Mouse (Mus musculus) spleen, postnatal 36 days (tissue): ENCODE data around the gene Bckdk.
"Not testable (repeated sequence)": the region's sequence is repeated elsewhere in the genome, so short reads cannot be mapped to it uniquely, and the experiment has no call there.

Source experiments
- DNase-seq, 2 experiments: peaks; one replicate each; pipeline ENCODE4 v3.0.0; 2022; ENCODE audit warnings: low spot score in 2 of 2, mixed read lengths in 1 of 2

Bckdk gene

DNA sequence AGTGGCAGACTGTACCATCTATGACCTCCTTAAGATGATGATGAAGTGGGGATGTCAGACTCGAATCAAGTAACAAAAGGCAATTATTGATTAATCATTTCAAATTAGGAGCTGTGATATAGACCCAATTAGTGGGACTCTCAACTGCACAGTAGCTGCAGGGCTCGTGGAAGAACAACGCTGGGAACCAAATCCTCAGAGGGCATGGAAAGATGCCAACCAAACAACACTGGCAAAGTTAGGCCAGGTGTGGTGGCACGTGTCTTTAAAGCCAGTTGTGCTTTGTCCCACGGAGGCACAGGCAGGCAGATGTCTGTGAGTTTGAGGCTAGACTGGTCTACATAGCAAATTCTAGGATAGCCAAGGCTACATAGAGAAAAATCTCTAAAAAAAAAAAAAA, 26.8 kb downstream of the Bckdk start:
- DNase-seq: no peak

DNA sequence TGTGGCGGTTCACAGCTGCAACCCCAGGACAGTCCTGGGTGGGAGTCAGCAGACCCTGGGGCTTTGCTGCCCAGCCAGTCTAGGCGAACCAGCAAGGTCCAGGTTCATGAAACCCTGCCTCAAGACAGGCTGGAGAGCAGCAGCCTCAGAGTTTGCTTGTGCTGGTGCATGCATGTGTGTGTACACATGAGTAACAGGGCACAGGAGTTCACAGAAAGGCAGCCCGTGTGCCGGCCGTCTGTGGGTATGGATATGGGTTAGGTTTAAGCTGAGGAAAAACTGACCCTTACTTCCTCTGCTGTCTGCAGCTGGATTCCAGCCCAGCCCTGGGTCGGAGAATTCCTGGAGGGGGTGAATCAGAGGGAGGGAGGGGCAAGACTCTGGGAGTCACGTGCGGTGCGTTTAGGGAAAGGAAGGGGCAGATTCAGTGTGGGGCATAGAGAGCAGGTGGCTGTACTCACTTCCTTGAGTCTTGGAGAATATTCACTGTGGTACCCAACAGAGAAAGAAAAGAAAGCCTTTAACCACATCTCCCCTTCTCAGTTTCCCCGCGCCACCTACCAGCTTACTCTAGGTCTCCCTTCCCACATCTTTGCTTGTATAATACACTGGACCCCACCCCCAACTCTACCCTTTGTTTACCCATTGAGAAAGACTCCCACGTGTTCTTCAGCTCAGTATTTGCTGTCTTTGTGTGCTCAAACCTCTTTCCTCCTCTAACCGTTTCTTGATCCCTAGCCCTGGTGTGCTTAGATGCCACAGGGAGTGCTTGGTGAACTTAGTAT, 27.7 kb downstream of the Bckdk start:
- DNase-seq: no peak

DNA sequence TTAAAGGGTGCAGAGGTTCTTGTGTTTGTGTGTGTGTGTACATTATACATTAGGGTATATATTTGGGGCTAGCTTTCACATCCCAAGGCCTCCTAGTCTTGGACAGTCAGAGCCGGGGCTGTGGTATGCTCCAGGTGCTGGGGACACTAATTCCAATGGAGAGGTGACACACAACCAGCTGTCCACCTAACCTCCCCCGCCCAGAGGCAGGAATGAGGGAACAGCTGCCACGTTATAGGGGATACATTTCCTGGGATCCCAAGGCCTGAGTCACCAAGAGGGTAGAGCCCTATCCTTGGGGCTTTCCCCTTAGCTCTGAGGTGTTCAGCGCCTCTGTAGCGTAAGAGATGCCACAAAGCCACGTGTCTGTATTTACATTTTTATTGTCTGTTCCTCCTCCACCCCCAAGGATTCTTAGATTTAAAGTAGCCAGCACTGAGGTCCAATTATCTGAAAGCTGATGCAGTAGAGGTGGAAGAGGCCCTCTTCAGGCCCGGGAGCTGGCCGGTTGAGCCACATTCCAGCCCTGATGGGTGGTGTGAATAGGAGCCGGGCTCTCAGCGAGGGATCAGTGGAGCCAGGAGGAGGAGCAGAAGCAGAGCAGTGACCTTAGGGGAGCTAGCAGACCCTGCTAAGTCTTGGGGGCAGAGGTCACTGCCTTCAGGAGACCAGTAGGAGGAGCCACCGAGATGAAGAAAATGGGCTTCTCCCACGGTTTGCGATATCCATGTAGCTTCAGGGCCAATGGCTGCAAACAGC, 28.6 kb downstream of the Bckdk start:
- DNase-seq: no peak

DNA sequence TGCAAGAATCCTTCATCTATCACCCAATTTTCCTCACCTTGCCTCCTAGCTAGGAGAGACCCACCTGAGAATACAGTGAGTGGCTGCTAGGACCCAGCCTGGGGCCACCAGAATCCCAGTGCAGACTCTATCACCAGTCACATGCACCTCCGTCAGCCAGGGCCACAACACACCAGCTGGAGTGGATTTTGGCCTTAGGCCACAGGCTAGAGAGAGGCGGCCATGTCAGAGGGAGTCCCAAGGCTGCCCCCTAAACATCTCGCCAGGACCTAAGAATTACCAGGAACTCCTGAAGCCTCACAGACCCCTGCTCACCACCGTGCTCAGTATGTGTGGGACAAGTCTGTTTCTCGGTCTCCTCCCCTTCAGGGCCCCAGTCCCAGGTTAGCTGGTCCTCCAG, 30.2 kb downstream of the Bckdk start:
- DNase-seq: no peak

DNA sequence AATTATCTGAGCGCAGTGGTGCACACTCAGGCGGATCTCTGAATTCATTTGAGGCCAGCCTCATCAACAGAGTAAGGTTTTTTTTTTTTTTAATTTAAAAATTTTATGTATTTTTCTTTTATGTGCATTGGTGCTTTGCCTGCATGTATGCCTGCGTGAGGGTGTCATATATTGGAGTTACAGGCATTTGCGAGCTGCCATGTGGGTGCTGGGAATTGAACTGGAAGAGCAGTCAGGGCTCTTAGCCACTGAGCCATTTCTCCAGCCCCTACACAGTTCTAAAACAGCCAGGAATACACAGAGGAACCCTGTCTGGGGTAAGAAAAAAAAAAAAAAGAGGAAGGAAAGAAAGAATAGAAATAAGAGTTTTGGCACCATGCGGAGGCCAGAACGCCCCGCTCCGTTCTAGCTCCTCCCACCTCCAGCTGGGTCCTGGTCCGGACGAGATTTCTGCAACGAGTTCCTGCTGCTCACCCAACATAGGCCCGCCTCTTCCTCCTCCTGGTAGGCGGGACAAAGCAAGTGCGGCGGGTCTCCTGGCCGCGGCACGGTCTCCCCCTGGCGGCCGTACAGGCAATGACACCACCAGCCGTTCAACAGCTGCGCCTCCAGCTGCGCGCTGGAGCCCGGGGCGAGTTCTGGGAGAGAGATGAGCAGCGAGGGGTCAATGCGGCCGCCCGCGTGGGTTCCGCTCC, 31.3 kb downstream of the Bckdk start:
- DNase-seq: peak; percentile 96

DNA sequence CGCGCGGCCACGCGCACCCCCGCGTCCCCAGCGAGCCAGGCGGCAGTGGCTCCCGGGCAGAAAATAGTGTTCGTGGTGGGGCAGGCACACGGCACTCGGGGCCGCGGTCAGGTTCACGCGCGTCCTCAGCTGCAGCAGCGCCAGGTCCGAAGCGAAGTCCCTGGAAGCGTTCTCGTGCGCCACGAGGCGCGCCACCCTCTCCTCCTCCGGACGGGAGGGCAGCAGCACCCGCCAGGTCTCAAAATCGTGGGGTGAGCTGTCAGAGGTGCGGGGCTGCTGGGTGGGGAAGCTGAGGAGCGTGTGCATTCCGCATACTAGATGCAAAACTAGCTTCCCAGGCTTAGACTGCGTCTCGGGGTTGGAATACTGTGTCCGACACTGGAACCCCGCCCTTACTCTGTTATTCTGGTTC, 31.9 kb downstream of the Bckdk start:
- DNase-seq: no peak

DNA sequence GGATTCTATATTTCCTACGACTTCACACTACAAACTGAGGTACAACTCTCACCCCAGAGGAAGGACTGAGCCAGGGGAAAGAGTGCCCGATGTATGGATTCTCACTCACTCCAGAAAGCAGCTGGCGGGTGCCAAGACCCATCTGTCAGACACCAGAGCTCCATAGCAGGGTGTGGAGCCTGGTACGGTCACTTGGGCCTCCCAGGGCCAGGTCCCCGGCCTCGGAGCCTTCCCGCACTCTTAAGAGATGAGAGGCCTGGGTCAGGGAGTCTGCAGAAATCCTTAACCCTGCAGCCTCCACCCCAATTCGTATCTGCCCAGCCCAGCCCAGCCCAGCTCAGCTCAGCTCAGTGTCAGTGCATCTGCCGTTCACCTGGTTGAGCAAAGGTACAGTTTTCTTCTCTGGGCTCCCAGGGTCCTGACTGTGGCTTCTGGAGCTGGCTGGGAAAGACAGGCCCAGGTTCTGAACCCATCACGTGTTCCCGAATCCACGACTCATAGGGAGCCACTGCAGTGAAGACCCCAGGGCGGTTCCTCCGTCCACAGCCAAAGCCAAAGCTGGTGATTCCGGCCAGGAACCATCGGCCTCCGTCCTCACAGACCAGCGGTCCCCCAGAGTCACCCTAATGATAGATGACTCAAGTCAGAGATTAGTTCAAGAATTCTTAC, 32.5 kb downstream of the Bckdk start:
- DNase-seq: no peak

DNA sequence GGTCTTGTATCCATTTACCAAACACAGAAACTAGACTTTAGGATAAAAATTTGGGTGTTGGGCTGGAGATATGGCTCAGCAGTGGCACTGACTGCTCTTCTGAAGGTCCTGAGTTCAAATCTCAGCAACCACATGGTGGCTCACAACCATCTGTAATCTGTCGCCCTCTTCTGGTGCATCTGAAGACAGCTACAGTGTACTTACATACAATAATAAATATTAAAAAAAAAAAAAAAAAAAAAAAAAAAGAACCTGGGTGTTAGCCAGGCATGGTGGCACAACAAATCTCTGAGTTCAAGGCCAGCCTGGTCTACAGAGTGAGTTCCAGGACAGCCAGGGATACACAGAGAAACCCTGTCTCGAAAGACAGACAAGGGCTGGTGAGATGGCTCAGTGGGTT, 38.2 kb downstream of the Bckdk start:
- DNase-seq: not testable (repeated sequence)

DNA sequence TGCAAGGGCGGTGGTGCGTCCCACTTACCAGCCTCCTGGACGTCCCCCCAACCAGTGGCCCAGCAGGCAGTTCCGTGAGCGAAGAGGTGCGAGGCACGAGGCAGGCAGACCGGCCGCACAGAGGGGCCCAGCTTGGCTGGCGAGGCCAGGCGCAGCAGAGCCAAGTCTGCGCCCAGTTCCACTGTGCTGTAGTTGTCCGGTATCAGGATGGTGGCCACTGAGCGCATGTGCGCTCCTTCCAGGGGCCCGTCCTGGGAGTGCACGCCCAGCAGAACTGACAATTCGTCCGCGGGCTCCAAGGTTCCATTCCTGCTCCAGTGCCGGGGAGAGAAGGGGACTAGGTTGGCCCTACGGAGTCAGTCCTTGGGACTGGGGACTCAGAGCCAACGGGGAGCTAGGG, 40.7 kb downstream of the Bckdk start:
- DNase-seq: no peak

DNA sequence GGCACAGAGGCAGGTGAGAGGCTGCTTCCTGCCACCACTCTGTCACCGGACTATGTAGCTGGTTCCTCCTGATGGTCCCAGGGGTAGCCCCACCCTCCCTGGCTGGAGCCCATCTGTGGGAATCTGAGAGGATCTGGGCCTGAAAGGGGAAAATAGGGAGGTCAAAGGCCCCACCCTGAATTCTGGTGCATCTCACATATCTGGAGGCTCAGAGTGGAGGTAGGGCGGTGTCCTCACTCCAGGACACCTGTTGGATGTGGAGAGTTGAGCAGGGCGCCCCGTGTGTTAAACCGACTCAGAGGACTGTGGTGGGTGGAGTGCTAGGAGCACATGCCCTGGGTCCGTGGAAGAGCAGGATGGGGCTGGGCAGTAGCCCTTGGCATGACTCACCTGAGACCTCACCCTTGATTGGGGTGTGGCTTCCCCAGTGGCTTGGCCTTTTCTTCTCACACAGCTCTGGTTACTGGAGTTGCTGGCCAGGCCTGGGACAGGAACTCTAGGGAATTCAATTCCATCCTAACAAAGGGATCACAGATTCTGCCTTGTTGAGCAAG, 42.7 kb downstream of the Bckdk start, which contains the start of gene Prss36:
Prss36 (minus strand) TSS at position 256 of the 554 bp plus-strand sequence.
- DNase-seq: no peak

DNA sequence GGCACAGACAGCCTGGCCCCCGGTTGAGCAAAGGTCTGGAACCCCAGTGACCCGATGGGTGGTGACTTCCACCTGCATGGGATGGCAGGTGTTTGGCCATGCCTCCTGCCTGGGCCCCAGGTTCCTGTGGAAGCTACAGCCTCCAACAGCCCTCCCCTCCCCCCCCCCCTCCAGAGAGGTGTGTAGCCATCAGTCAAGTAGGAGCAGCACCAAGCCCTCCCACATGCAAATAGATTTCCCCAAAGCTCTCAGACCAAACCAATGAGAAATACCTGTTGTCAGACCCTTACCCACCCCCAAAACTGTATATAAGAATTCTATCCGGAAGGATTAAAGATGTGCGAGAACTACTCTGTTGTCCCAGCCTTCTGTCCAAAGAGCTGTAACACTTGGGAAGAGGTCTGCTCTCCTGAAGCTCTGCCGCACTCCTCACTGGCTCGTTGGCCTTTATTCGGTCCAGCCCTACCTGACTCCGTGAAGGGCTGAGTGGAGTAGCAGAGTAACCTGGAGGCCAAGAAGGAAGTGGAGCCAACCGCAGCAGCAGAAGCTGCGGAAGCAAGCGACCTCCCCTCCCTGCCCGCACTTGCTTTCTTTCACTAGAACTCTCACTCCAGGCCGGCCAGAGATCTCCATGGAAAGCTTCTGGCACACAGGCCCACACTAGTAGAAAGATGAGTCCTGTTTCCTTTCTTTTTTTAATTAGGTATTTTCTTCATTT, 49.1 kb downstream of the Bckdk start:
- DNase-seq: no peak

DNA sequence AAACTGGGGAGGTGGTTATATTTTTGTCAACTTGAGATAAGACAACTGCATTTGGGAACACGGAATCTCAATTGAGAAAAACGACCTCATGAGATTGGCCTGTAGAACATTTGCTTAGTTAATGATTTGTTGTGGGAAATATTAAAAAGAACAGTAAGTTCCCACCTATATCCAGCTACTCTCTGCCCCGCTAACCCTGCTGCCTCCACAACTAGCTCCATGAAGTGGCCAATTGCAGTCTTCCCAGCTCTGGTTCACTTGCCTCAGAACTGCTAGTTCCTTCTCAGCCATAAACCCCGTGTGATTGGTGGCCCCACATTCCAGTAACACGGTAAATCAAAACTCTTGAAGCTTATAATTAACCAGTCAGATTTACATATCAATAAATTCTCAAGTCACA, 55.5 kb downstream of the Bckdk start:
- DNase-seq: no peak
